Mouse (Mus musculus): ENCODE measurements around the gene Rasl12. TPM values are rescaled to one million over a fixed set of nuclear protein-coding genes. Genes with fewer than 3 reads are reported as not detected.

Gene Rasl12
- polyA plus RNA-seq, 1 experiment: 36.9 TPM

DNA sequence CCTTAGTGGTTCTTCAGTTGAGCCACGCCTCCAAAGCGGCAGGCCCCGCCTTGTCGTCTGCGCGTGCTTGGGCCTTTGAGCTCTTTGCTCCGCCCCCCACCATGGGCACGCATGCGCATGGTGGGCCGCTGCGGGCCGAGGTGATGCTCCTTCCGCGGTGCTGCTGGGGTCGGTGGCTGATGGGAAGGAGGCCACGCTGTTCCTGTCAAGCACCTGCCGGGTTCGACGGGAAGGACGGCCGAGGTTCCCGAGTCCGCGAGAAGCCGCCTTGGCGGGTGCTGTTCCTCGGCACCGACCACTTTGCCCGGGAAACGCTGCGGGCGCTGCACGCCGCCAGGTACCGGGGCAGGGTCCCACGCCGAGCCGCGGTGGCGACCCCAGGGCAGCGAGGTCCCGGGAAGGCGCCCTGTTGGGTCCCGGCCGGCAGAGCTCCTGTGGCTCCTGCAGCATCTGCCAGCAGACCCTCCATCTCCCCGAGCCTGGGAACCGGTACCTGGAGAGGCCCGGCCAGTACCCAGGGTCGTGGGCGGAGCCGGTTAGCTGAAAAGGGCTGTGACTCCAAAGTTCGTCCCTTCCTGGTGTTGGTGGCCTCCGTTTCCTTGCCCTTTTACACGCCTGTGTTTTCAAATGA lies 37.5 kb downstream of the Rasl12 start, which contains the start of gene Mtfmt:
Gene Mtfmt, plus strand, starts transcription at position 112 of the 631 bp plus-strand sequence.
- DNase-seq (ENCODE audit: low read depth): no peak

DNA sequence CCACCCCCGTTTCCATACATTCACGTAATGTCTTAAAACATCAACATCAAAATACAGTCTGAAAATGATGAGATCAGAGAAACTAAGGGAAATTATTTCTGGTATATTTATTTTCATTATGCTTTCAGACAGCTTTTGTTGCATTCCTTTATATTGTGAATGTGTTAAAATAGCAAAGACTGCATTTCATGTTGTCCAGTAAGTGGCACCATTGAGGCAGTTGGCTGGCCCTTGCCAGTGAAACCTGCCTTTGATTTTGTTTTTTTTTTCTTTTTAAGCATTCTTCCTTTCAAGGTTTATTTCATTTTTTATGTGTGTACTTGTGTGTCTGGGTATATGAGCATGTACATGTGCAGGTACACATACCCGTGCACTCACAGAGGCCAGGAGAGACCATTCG lies 46.4 kb downstream of the Rasl12 start:
- no peak for DNase-seq (ENCODE audit: low read depth)

DNA sequence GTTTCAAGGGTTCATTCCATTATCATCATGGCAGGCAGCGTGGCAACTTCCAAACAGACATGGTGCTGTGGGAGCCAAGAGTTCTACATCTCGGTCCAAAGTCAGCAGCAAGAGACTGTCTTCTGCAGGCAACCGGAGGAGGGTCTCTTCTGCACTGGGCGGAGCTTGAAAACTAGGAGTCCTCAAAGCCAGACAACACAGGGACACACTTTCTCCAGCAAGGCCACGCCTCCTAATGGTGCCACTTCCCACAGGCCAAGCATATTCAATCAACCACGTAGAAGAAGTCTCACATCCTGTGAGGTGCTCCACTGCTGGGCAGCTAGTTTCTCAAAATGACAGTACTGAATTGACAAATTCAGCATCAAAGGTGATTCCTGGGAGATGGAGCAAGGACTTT lies 49.6 kb downstream of the Rasl12 start:
- no peak for DNase-seq (ENCODE audit: low read depth)

DNA sequence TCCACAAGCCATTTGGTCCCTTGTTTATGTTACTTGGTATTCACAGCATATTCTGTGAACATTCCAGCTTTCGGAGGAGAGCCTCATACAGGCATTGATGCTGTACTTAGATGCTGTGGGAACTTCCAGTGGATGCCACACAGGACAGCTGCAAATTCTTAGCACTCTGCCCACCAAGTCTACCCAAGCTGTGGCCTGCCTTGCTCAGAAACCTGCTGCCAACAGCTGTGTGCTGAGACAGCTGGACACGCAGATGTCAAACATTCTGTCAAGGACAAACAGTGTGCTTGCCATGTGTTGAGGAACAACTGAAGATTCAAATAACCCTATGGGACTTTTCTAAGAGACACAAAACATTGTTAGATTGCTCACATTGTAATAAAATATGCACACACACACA lies 60.7 kb downstream of the Rasl12 start:
- DNase-seq (ENCODE audit: low read depth): no peak

DNA sequence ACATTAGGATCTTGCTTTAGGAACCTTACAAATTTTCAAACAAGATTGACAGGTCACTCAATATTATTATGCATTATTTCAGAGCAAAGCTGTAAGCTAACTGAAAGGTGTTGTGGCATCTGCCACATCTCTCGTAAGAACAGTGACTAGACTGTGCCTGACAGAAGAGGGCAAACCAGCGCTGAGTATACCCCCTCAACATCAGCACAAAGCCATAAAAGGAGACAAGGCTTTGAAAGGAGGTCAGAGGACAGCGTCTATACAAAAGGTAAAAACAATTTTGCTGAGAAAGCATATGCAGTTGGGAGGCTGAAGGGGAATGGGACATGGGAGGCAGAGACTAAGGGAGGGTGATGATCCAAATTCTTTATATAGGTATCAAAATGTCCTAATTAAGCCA lies 61.9 kb downstream of the Rasl12 start:
- DNase-seq (ENCODE audit: low read depth): no peak

DNA sequence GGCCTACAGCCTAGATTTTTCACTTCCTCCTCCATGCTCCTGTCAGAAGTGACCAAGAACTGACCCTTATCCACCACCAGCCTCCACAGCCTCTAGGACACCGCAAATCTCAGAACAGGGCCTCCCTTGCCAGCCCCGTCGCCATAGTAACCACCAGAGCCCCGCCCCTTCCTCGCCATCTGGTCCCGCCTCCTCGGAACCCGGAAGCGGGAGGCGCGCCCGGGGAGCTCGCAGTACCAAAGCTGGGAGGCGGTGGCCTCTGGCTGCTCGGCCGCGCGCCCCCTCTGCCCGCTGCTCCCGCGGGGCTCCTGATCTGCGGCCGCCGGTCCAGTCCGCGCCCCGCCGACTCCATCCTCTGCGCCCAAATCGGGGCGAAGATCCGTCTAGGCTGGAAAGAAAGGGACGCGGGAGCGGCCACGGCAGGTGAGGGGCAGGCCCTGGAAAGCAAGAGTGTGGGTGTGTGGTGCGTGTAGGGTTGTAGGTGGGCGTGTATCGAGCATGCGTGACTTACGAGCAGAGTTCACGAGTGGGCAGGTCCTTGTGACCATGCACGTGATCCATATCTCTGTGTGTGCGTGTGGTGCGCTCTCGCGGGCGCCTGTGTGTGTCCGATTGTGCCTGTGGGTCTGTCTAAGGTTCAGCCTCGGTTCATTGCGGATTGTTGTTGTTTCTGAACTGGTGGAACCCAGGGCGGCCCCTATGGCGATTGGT lies 62.6 kb downstream of the Rasl12 start, which contains the start of gene Spg21:
Gene Spg21, plus strand, starts transcription at position 216 of the 711 bp plus-strand sequence.
- DNase-seq (ENCODE audit: low read depth): no peak

DNA sequence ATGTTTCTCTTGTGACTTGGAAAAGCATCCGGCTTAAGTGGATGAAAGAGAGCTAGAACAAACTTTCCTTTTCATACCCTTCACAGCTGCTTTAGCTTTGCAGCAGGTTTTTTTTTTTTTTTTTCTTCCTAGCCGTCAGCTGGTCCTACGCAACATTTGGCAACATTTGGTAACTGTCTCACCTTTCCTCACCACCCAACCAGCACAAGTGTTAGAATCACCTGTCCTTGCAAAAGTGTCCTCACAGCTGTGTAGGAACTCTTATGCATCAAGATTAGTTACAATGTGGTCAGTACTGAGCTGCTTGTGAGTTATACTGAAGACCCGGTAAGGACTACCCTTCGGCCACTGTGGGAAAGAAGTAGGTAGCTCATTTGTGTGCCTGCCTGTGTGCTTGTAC lies 64.2 kb downstream of the Rasl12 start:
- DNase-seq (ENCODE audit: low read depth): no peak

DNA sequence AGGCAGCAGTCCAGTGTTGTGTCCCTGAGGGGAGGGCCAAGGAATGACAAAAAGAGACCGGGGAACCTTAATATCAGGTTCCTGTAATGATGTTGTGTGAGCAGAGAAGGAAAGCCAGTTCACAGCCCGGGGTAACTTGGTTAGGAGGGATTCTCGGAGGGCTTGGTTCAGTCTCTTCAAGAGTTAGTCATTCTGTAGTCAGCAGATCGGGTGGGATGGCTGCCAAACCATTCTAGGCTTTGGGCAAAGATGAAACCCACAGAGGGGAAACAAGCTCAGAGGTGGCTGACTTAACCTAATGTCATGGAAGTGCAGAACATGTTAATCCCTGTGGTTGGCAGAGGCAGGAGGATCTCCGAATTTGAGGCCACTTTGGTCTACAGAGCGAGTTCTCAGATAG lies 65.9 kb downstream of the Rasl12 start:
- DNase-seq (ENCODE audit: low read depth): no peak

Other genes with a start within 250 kb of the Rasl12 start
- gene Parp16, start 203.2 kb upstream of the Rasl12 start, polyA plus RNA-seq (2012; rRNA removed): 12.9 and 18.3 TPM in 2 replicates
- 21.1 and 31.7 TPM in 2 replicates for gene Cilp, start 133.3 kb upstream of the Rasl12 start, polyA plus RNA-seq (2012; rRNA removed)
- 11.5 and 11.6 TPM in 2 replicates for gene Clpx, start 104.2 kb upstream of the Rasl12 start, polyA plus RNA-seq (2012; rRNA removed)
- gene Pdcd7, start 52.4 kb upstream of the Rasl12 start, polyA plus RNA-seq (2012; rRNA removed): 6.5 and 9.1 TPM in 2 replicates
- 0.15 and 0.20 TPM in 2 replicates for gene Ubap1l, start 37.5 kb upstream of the Rasl12 start, polyA plus RNA-seq (2012; rRNA removed)
- gene Kbtbd13, start 6.9 kb upstream of the Rasl12 start, polyA plus RNA-seq (2012; rRNA removed): 0.79 and 0.99 TPM in 2 replicates
- gene Slc51b, start 24.4 kb downstream of the Rasl12 start, polyA plus RNA-seq (2012; rRNA removed): not detected in 2 replicates
- 9.3 and 11.4 TPM in 2 replicates for gene Mtfmt, start 37.3 kb downstream of the Rasl12 start, polyA plus RNA-seq (2012; rRNA removed)
- 38.1 and 41.5 TPM in 2 replicates for gene Spg21, start 62.4 kb downstream of the Rasl12 start, polyA plus RNA-seq (2012; rRNA removed)
- 0.30 and 0.70 TPM in 2 replicates for gene Ankdd1a, start 121.7 kb downstream of the Rasl12 start, polyA plus RNA-seq (2012; rRNA removed)
- gene Plekho2, start 181.5 kb downstream of the Rasl12 start, polyA plus RNA-seq (2012; rRNA removed): 22.4 and 23.6 TPM in 2 replicates
- gene Pif1, start 188.7 kb downstream of the Rasl12 start, polyA plus RNA-seq (2012; rRNA removed): 0.19 and 0.32 TPM in 2 replicates
- gene Rbpms2, start 231.1 kb downstream of the Rasl12 start, polyA plus RNA-seq (2012; rRNA removed): 35.9 and 48.5 TPM in 2 replicates